Mouse (Mus musculus) ovary, adult 10 weeks (tissue): Measurements from ENCODE around the gene Adamts3. TPM values are rescaled to one million over a fixed set of nuclear protein-coding genes. Genes with fewer than 3 reads are reported as not detected.

Experiments used
- polyA plus RNA-seq: library from polyadenylated mRNA; stranded (reverse); fragments of 350-450 nt; fragmentation: Illumina TruSeq; extraction: RNeasy Lipid Tissue Mini Kit (QIAGEN cat#74804); gene quantifications from one replicate; pipeline ENCODE4 v1.2.3, GENCODE M21; 2014

Adamts3 gene
- polyA plus RNA-seq, result 1.1 TPM

DNA sequence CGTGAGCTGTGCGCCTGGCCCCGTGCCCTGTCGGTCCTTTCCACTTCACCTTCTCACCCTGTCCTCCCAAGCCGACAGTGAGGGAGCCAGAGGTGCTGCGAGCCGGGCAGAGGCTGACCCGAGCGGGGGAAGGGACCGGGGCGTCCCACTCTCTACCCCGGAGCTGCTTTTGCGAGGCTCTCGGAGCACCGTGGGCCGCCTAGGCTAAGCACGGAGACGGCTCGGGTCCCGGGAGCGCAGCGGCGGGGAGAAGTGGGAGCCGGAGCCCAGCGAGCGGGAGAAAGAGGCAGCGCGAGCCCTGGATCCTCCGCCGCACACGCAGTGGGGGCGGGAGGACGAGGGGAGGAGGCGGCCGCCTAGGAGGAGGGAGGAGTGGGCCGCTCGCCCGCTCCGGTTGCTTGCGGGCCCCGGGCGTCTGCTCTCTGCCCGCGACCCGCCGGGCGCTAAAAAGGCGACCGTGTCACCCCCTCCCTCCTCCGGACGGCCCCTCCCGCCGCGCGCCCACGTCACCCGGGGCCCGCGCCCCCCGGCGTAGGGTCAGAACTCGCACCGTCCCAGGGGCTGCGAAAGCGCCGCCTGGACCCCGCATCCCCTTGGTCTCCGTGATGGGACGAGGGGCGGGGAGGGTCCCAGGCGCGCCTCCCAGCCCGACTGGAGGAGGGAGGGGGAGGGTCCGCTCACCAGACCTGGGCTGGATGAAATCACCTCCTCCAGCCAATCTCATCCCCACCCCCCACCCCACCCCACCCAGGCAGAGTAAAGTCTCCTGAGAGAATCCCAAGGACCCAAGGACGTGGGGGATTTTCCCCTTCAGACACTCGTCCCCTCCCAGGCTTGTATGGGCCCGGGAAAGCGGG is at the start of gene Adamts3:
TSS of gene Adamts3 (minus strand) at position 284 of the 857 bp plus-strand sequence.

